Mouse (Mus musculus): Measurements from ENCODE around the gene Slx4ip. TPM values are rescaled to one million over a fixed set of nuclear protein-coding genes. Genes with fewer than 3 reads are reported as not detected.

The Slx4ip gene
- polyA plus RNA-seq, 1 experiment: 1.1 TPM

DNA sequence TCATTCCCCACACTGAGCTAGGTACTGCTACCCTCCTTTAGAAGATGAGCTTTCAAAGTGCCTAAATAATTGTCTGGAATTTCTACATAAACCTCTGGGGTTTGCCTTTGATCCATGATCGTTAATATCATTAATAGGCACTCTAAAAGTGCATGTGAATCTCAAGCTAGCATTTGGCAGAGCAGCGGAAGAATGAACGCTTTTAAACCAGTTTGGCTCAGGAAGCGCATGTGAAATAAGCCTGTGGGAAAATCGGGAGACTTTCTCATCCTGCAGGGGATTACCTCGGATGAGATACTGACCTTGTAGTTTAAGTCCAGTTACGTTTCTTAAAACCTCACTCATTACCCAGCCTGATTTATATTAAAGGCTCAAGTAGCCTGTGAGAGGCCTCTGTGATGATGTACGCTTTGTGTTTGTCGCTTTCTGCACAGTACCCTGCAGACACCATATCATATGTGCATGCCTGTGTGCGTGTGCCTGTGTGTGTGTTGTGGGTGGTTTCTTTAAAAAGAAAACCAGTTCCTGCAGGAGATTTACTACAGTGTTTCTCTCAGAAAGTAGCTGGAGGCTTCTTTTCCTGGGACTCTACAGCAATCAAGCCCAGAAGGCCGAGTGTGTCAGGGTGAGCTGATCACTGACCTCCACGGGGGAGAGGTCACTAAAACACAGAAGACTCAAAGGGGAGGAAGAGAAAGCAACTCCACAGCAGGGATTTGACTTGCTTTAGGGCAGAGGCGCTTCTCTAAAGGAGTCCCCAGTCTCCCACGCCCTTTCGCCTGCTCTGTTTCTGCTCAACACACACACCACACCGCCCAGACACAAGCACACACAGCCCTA is 182.7 kb downstream of the Slx4ip start:
- TF ChIP-seq MYOD1 (IDR thresholded peaks at IDR 0.05; ENCODE audit: control insufficient read depth, insufficient read length, low read depth) (no peak), CEBPB (IDR thresholded peaks at IDR 0.05; ENCODE audit: low read depth) (no peak), MYOG (IDR thresholded peaks at IDR 0.05; ENCODE audit: control insufficient read depth, extremely low read depth, insufficient read length) (no peak), FOSL1 (IDR thresholded peaks at IDR 0.05; ENCODE audit: insufficient read depth, low read length, poor library complexity, severe bottlenecking) (no peak), CTCF (IDR thresholded peaks at IDR 0.05; ENCODE audit: control insufficient read depth, insufficient read depth, insufficient read length) (no peak), MAX (IDR thresholded peaks at IDR 0.05) (no peak), USF1 (IDR thresholded peaks at IDR 0.05; ENCODE audit: low read depth) (no peak)
- H3K79me3 ChIP-seq (ENCODE audit: low read depth): no peaks in the 10 kb centered on the region

DNA sequence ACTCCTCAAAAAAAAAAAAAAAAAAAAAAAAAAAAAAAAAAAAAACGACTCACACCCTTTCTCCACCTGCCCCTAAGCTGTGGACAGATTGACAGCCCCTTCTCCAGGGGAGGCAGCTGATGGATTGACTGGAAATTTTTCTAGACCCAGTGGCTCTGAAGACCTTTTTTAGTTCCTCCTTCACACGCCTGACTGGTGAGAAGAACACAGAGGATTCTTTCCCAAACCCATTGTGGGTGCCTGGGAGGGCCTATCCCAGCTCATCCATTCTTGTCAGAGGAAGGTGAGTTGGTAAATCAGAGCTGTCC is 183.2 kb downstream of the Slx4ip start:
- Histone ChIP-seq H3K4me3 (ENCODE audit: insufficient read depth, poor library complexity, severe bottlenecking) (no peak overlapping the region), H3K27me3 (ENCODE audit: control insufficient read depth, insufficient read depth, insufficient read length) (no peaks in the 10 kb centered on the region), H3K79me3 (ENCODE audit: low read depth) (no peaks in the 10 kb centered on the region)

More for the DNA sequence above, 182.7 kb downstream of the Slx4ip start:
- Histone ChIP-seq H3K79me2 (ENCODE audit: control insufficient read depth, insufficient read depth) (no peaks in the 10 kb centered on the region), H3K27me3 (ENCODE audit: control insufficient read depth, insufficient read depth, insufficient read length) (no peaks in the 10 kb centered on the region), H3K36me3 (ENCODE audit: control insufficient read depth, insufficient read depth) (peaks cover 4% of the 10 kb centered on the region), H3K4me3 (ENCODE audit: insufficient read depth, poor library complexity, severe bottlenecking) (no peak overlapping the region), H3ac (ENCODE audit: control insufficient read depth, insufficient read length, low read depth) (no peak overlapping the region)

DNA sequence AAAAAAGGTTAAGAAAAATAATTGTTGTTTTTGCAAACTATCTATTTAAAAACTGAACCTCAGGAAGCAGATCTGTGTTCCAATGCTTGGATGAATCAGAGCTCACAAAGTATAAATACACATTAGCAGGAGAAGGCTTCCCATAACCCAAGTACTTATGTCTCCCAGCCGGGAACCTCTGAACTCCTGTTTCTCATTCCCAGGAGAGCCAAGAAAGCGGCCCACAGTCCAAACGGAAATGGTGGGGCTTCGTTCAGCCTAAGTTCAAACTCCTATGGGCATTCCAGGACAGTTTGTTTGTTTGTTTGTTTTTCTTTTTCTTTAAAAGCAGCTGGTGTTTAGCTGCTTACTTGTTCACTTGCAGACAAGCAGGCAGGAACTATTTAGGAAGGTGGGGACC is 187.8 kb downstream of the Slx4ip start:
- Histone ChIP-seq H3ac (ENCODE audit: control insufficient read depth, insufficient read length, low read depth) (no peak overlapping the region), H3K79me3 (ENCODE audit: low read depth) (peaks cover 1% of the 10 kb centered on the region), H3K36me3 (ENCODE audit: control insufficient read depth, insufficient read depth) (peaks cover 18% of the 10 kb centered on the region), H3K27me3 (ENCODE audit: control insufficient read depth, insufficient read depth, insufficient read length) (no peaks in the 10 kb centered on the region), H3K4me3 (ENCODE audit: insufficient read depth, poor library complexity, severe bottlenecking) (no peak overlapping the region), H3K79me2 (ENCODE audit: control insufficient read depth, insufficient read depth) (peaks cover 9% of the 10 kb centered on the region)
- TF ChIP-seq MYOD1 (IDR thresholded peaks at IDR 0.05; ENCODE audit: control insufficient read depth, insufficient read length, low read depth): no peak
- TF ChIP-seq CTCF (IDR thresholded peaks at IDR 0.05; ENCODE audit: control insufficient read depth, insufficient read depth, insufficient read length): no peak
- no peak for TF ChIP-seq FOSL1 (IDR thresholded peaks at IDR 0.05; ENCODE audit: insufficient read depth, low read length, poor library complexity, severe bottlenecking)
- TF ChIP-seq CEBPB (IDR thresholded peaks at IDR 0.05; ENCODE audit: low read depth): no peak
- TF ChIP-seq MYOG (IDR thresholded peaks at IDR 0.05; ENCODE audit: control insufficient read depth, extremely low read depth, insufficient read length): no peak
- TF ChIP-seq MAX (IDR thresholded peaks at IDR 0.05): no peak
- TF ChIP-seq USF1 (IDR thresholded peaks at IDR 0.05; ENCODE audit: low read depth): no peak

More for the DNA sequence above, 183.2 kb downstream of the Slx4ip start:
- TF ChIP-seq MYOD1 (IDR thresholded peaks at IDR 0.05; ENCODE audit: control insufficient read depth, insufficient read length, low read depth): no peak
- TF ChIP-seq MAX (IDR thresholded peaks at IDR 0.05): no peak
- no peak for TF ChIP-seq USF1 (IDR thresholded peaks at IDR 0.05; ENCODE audit: low read depth)
- Histone ChIP-seq H3K36me3 (ENCODE audit: control insufficient read depth, insufficient read depth) (peaks cover 4% of the 10 kb centered on the region), H3ac (ENCODE audit: control insufficient read depth, insufficient read length, low read depth) (no peak overlapping the region), H3K79me2 (ENCODE audit: control insufficient read depth, insufficient read depth) (no peaks in the 10 kb centered on the region)

DNA sequence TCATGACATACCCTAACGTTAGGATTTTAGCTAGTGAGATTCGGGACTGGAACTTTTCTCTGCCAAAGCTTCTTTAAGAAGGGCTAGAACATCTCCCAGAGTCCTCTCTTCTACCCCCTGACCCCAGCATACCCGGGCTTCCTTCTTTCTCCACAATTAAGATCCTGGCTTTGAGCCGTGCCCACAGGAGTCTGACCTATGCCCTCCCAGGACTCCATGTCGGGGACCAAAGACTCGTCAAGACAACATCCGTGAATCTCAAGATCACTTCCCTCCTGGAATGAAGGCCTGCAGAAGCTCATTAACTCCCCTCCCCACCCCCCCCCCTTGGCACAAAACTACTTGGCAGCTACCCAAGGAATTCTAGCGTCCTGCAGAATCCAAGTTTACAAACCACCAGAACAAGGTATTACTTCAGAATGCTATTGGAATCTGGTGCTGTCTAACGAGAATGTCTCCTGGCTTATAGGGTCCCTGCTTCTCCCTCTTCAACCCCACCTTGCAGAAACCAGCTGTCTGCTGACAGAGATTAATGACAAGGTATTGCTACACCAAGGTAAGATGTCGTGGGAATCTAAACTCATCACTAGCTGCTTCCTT is 188.8 kb downstream of the Slx4ip start:
- peaks cover 1% of the 10 kb centered on the region for H3K79me3 ChIP-seq (ENCODE audit: low read depth)
- TF ChIP-seq MAX (IDR thresholded peaks at IDR 0.05): no peak
- TF ChIP-seq CEBPB (IDR thresholded peaks at IDR 0.05; ENCODE audit: low read depth): no peak
- no peak overlapping the region for H3ac ChIP-seq (ENCODE audit: control insufficient read depth, insufficient read length, low read depth)
- H3K4me3 ChIP-seq (ENCODE audit: insufficient read depth, poor library complexity, severe bottlenecking): no peak overlapping the region
- H3K27me3 ChIP-seq (ENCODE audit: control insufficient read depth, insufficient read depth, insufficient read length): no peaks in the 10 kb centered on the region
- peaks cover 25% of the 10 kb centered on the region for H3K36me3 ChIP-seq (ENCODE audit: control insufficient read depth, insufficient read depth)
- peaks cover 9% of the 10 kb centered on the region for H3K79me2 ChIP-seq (ENCODE audit: control insufficient read depth, insufficient read depth)

GRCm38 (mm10) chr2:137080468-137080867 is 189.4 kb downstream of the Slx4ip start:
- peaks cover 9% of the 10 kb centered on the region for H3K79me2 ChIP-seq (ENCODE audit: control insufficient read depth, insufficient read depth)
- H3ac ChIP-seq (ENCODE audit: control insufficient read depth, insufficient read length, low read depth): no peak overlapping the region
- peaks cover 30% of the 10 kb centered on the region for H3K36me3 ChIP-seq (ENCODE audit: control insufficient read depth, insufficient read depth)
- TF ChIP-seq CTCF (IDR thresholded peaks at IDR 0.05; ENCODE audit: control insufficient read depth, insufficient read depth, insufficient read length): no peak
- TF ChIP-seq FOSL1 (IDR thresholded peaks at IDR 0.05; ENCODE audit: insufficient read depth, low read length, poor library complexity, severe bottlenecking): no peak
- no peaks in the 10 kb centered on the region for H3K27me3 ChIP-seq (ENCODE audit: control insufficient read depth, insufficient read depth, insufficient read length)
- peaks cover 1% of the 10 kb centered on the region for H3K79me3 ChIP-seq (ENCODE audit: low read depth)
- H3K4me3 ChIP-seq (ENCODE audit: insufficient read depth, poor library complexity, severe bottlenecking): no peak overlapping the region

DNA sequence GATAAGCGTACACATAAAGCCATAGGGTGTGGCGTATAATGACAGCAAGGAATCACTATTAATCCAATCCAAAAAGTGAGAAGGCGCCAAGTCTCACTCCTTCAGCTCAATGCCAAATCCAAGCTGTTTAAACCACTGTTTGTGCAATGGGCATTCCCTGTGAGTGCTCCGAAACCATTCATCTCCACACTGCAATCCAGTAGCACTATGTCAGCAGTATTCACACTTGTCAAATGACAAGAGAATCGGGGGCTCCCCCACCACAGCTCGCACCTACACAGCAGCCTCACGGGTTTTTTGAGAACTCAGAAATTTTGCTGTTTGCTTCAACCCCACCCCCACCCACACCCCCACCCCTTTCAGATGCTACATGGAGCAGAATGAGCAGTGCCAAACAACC is 190.0 kb downstream of the Slx4ip start:
- H3K27me3 ChIP-seq (ENCODE audit: control insufficient read depth, insufficient read depth, insufficient read length): no peaks in the 10 kb centered on the region
- peaks cover 34% of the 10 kb centered on the region for H3K36me3 ChIP-seq (ENCODE audit: control insufficient read depth, insufficient read depth)
- H3K4me3 ChIP-seq (ENCODE audit: insufficient read depth, poor library complexity, severe bottlenecking): no peak overlapping the region
- peaks cover 1% of the 10 kb centered on the region for H3K79me3 ChIP-seq (ENCODE audit: low read depth)
- no peak for TF ChIP-seq MAX (IDR thresholded peaks at IDR 0.05)
- TF ChIP-seq CTCF (IDR thresholded peaks at IDR 0.05; ENCODE audit: control insufficient read depth, insufficient read depth, insufficient read length): no peak
- no peak for TF ChIP-seq USF1 (IDR thresholded peaks at IDR 0.05; ENCODE audit: low read depth)
- TF ChIP-seq CEBPB (IDR thresholded peaks at IDR 0.05; ENCODE audit: low read depth): no peak
- no peak for TF ChIP-seq MYOD1 (IDR thresholded peaks at IDR 0.05; ENCODE audit: control insufficient read depth, insufficient read length, low read depth)
- TF ChIP-seq MYOG (IDR thresholded peaks at IDR 0.05; ENCODE audit: control insufficient read depth, extremely low read depth, insufficient read length): no peak
- TF ChIP-seq FOSL1 (IDR thresholded peaks at IDR 0.05; ENCODE audit: insufficient read depth, low read length, poor library complexity, severe bottlenecking): no peak
- peaks cover 9% of the 10 kb centered on the region for H3K79me2 ChIP-seq (ENCODE audit: control insufficient read depth, insufficient read depth)
- H3ac ChIP-seq (ENCODE audit: control insufficient read depth, insufficient read length, low read depth): no peak overlapping the region
